Mouse (Mus musculus) v-Abl transformed pro-B cells (cell line): ENCODE measurements around the gene Lcorl.

Source experiments
- in situ Hi-C, 2 experiments: fragments of 400-800 bp; cut with MboI; formaldehyde crosslinking; loops; one replicate each; pipeline ENCODE4 v1.15.1; 2025; ENCODE audit not compliant: unreplicated experiment in 2 of 2

The Lcorl gene

DNA sequence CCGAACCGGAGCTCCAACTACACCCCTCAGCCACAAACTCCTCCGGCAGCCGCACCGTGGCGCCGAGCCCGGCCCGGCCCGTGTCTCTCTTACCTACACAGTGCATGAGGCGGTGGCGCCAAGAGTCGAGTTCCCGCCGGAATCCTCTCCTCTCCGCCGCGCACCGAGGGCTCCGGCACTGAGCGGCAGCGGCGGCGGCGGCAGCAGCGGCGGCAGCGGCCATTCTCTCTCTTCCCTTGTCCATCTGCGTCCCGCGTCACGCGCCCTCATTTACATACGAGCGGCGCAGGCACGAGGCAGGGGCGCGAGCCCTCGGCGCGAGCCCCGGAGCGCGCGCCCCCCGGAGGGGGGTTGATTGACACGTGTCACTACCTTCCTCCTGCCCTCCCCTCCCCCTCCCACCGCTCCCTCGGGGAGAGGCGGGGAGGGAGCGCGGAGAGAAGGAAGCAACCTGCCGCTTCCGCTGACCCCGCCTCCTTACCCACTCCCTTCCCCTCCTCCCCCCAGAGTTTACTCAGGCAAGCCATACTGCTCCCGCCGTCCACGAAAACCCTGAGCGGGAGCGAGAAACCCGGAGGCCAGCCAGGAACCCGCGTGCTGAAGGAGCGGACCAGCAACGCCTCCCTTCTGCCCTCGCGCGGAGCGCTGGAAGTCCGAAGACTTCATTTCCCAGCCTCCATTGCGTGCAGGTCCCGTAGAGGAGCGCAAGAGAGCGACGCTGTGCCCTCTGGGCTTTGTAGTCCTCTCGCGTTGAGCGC is at the start of gene Lcorl:
Gene Lcorl (minus strand): TSS at position 362 of the 758 bp plus-strand sequence.
- in situ Hi-C loops: loop anchor here (5.0 to 25.0 kb wide), 4 partner anchors 70 to 490 kb away; partner anchors contain the start of gene Lap3 (in 2 of the 2)

GRCm38 (mm10) chr5:45904683-45905082 is 47.3 kb upstream of the Lcorl start:
- in situ Hi-C loops: no loop called here

DNA sequence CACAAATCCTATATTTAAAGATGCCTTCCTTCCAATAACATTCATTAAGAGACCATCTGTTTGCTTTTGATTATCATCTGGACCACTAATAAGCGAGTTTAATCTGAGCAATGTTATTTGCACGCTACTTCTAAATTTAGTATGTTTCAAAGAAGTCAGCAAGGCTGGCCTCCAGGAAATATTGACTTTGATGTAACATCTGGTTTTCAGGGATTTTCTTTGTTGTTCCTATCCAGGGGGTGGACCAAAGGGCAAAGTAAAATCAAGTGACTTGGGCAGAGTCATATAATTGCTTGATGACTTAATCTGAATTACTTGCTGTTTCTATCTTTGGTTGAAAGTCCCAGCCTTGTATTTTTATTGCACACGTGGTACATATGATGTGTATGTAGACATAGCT is 45.8 kb upstream of the Lcorl start:
- in situ Hi-C loops: no loop called here

- in situ Hi-C loops: no loop called here
Measured at GRCm38 (mm10) chr5:45895362-45895761, 37.9 kb upstream of the Lcorl start.

DNA sequence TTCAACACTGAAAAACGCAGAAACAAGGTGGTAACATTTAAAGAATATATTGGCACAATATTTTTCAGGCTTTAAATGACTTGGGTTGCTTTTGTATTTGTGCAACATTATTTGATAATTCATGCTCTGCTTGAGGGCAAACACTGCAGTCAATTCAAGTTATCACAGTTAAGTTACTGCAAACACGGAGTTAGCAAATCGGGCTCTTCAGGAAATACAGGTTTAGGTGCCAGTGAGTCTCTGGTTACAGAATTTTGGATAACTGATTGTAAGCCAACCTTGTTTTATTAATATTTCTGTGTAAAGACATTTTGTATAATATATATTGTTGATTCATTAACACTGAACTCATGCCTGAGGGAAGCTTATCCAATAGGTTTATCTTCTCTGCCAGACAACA is 36.3 kb upstream of the Lcorl start:
- in situ Hi-C loops: no loop called here

- in situ Hi-C loops: no loop called here
Measured at GRCm38 (mm10) chr5:45876328-45876727, 18.9 kb upstream of the Lcorl start.

- in situ Hi-C loops: no loop called here
Measured at GRCm38 (mm10) chr5:45875472-45875871, 18.1 kb upstream of the Lcorl start.

DNA sequence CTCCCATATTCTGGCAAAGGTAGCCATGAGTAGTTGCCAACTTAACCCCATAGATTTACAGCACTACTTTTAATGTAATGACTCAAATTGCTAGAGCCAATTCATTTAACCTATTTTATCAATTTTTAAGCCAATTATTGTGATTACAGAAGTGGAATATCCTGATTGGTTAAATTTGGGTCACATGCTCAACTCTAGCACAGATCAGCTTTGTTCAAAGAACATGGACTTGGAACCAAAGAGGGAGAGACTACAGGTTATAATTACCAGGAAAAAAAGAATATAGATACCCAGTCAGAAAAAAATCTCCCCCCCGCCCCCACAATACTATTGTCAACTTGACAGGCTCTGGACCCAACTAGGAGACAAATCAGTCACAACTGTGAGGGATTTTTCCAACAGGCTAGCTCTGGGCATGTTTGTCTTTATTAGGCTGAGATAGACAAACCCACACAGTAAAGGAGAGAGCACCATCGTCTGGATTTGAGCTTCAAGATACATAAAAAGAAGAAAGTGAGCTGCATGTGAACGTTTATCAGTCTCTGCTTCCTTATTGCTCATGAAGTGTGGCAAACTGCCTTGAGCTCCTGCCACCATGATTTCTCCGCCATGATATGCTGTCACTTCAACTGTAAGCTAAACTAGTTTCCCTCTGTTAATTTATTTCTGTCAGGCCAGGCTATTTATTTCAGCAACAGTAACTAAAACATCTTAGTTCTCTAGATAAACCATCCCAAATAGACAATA is 17.0 kb upstream of the Lcorl start:
- in situ Hi-C loops: loop anchor here (25.0 kb wide), 1 partner anchor 387 kb away; the partner anchor contains the start of gene Lap3 (in 2 of the 2)

DNA sequence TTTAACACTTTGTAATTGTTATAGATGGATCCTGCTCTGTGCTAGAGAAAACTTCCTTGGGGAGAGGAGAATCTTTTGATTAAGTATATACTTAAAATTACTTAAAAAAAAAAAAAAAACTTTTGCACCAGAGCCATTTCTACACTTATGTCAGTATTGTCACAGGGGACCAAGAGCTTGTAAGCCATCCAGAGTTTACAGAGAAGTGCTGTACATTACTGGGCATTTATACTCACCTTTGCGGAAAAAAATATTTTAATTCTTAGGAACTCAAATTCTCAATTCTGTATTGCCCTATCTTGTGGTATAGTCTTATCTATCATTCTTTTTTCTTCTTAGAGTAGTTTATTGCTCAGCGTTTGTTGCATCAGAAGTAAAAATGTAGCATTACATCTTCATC is 953 bp upstream of the Lcorl start:
- in situ Hi-C loops: loop anchor here (5.0 to 25.0 kb wide), 4 partner anchors 69 to 489 kb away; partner anchors contain the start of gene Lap3 (in 2 of the 2)

DNA sequence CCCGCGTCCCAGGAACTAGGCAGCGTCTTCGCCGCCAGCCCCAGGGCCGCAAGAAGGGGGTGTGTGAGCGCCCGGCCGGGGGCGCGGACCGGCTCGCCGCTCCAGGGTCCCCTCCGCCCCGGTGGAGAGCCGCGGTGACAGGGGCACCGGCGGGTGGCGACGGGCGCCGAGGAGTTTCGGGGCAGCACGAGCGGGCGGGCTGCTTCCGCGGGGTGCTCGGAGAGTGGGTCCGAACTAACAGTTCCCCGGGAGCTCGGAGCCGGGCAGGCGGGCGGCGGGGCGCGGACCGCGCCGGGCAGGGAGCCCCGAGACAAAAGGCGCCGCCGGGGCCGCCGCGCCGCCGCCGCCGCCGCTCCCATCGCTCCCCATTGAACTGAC is 550 bp downstream of the Lcorl start:
- in situ Hi-C loops: loop anchor here (5.0 to 25.0 kb wide), 4 partner anchors 70 to 490 kb away; partner anchors contain the start of gene Lap3 (in 2 of the 2)

DNA sequence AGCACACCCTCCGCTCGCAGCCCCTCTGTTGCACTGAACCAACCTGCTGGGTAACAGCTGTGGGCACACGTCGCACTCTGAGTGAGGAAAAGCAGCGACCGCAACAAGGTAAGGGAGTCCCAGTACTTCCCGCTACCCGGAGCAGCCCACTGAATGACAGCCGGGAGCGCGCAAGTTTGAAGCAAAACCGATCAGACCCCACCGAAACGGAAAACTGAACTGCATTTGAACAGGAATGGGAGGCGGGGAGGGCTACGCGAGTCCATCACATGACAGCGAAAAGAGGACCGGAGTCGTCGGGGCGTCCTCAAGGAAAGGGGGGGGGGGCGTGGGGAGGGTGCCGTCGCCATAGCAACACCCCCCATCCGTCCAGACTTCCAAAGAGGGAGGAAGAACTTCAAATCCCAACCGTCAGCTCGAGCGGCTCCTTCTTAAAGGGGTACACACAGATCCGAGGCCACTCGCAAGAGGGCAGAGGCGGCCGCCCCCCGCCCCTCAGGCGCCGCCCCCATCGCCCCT is 1.1 kb downstream of the Lcorl start:
- in situ Hi-C loops: loop anchor here (5.0 to 25.0 kb wide), 4 partner anchors 71 to 491 kb away; partner anchors contain the start of gene Lap3 (in 2 of the 2)

DNA sequence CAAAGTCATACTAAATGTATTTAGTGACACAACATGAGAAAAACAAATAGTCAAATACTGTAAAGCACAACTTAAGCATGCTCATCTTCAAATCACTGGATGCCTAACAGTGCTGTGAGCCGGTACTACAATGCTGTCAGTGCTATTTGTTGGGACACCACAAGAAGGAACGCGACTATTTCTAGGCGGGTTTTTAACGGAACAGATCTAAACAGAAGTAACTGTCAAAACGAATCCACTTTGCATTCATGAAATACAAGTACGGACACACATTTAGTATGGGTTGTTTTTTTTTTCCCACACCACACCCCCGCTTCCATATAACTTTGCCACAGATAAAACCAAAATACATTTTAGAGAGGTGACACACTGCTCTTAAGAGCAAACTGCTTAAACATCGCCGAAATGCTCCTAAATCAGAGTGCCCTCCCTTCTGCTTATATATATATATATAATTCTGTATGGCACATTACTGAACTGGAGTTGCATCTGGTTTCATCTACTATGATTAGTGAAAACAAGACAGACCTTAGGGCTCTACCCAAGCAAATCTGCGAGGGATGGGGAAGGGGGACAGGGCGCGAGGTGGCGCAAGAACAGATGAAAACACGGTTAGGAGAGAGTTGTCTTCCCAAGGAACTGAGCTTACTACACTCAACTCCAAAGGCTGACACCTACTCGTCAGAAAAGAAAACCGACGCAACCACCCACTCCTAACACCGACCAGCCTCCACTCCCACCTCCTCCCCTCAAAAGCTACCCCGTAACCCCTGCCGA is 1.7 kb downstream of the Lcorl start:
- in situ Hi-C loops: loop anchor here (5.0 to 25.0 kb wide), 4 partner anchors 72 to 492 kb away; partner anchors contain the start of gene Lap3 (in 2 of the 2)

DNA sequence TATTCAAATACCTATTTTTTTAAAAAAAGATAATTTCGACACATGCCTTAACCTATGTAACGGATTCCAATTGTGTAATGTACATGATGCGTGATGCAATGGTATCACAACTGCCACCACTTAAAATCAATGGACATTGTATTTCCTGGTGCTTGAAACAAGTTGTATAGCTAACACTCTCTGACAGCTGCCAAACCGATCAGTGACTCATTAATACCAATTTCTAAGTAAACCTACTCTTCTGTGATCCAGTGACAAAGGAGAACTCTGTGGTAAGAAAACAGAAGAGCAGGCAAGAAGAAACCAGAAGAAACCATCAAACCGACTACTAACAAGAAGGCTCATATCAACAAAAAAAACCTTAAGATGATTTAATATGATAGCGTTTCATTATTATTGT is 12.7 kb downstream of the Lcorl start:
- in situ Hi-C loops: loop anchor here in 1 of 2 experiments (10.0 kb wide), 1 partner anchor 160 kb away; no protein-coding TSS in a partner anchor

- in situ Hi-C loops: loop anchor here in 1 of 2 experiments (10.0 kb wide), 1 partner anchor 160 kb away; no protein-coding TSS in a partner anchor
Measured at GRCm38 (mm10) chr5:45835131-45835530, 22.3 kb downstream of the Lcorl start.

- in situ Hi-C loops: no loop called here
Measured at GRCm38 (mm10) chr5:45811527-45811926, 45.9 kb downstream of the Lcorl start.

GRCm38 (mm10) chr5:45791864-45792263 is 65.6 kb downstream of the Lcorl start:
- in situ Hi-C loops: no loop called here

GRCm38 (mm10) chr5:45790221-45790620 is 67.2 kb downstream of the Lcorl start:
- in situ Hi-C loops: no loop called here

DNA sequence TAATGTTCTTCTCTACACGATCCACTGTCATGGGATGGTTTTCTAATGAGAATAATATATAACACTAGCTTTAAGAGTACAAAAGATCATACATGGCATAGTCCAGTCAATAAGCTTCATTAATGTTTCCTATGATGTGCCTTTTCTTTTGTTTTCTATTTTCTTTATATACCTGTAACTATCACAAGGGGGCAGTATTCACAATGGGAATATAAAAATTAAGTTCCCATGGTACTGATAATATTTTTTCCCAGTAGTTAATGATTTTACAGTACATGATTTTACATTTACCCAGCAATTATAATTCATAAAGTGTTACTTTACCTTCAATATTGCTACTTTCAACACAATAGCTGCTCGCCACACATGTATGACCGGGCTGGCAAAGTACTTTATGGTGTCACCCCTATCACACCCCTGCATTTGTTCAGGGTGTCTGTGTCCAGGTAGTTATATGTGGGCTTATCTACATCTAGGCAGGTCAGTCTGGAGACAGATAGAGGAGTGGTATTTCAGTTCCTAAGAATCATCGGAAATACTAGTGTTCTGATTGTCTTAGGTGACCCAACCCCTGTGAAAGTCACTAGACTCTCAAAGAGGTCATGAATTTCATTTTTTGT is 99.8 kb downstream of the Lcorl start:
- in situ Hi-C loops: loop anchor here (5.0 to 10.0 kb wide), 7 partner anchors 100 to 590 kb away; partner anchors contain the start of gene Lcorl (in 1 of the 2)

DNA sequence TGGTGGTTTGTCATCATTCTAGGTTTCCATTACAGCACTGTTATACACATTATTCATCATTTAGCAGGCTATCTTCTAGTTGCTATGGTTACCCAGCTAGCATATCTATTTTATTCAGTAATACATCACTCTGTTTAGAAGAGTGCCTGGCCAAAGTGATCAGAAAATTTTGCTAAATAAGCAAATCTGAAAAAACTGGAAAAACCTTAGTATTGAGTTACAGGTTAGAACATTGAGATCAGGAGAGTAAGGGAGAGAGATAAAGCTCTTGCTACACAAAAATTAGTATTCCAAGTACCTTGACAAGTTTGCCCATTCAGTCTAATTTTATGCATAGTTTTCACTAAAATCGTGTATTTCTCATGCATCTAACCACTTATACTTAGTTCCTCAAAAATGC is 119.5 kb downstream of the Lcorl start:
- in situ Hi-C loops: no loop called here

DNA sequence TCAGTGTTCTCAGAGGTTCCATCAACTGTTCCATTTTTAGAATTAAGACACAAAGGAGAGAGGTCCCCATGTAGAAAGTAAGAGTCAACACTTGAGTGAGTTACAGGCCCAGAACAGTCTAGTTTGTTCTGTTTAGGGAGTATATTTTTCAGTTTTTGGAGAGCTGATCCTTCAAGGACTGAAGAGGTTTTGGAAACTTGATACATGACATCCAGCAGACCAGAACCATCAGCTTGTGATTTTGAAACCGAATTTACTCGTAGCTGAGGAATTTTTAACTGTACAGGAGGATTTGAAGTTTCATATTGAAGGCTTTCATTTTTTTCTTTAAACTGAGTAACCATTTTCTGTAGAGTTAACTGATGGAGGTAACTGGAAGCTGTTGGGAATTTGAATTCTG is 123.7 kb downstream of the Lcorl start:
- in situ Hi-C loops: no loop called here
